Mouse (Mus musculus): Measurements from ENCODE around the gene Sgf29. TPM values are rescaled to one million over a fixed set of nuclear protein-coding genes. Genes with fewer than 3 reads are reported as not detected.

Sgf29 gene
- polyA plus RNA-seq, 1 experiment, result 68.8 TPM

- no peak for TF ChIP-seq GATA1 (IDR thresholded peaks at IDR 0.05; ENCODE audit: low read length)
Measured at GRCm38 (mm10) chr7:126665269-126665668, 16.2 kb downstream of the Sgf29 start.

GRCm38 (mm10) chr7:126667495-126668090 is 18.5 kb downstream of the Sgf29 start:
- no peak for TF ChIP-seq GATA1 (IDR thresholded peaks at IDR 0.05; ENCODE audit: low read length)

GRCm38 (mm10) chr7:126668452-126668851 is 19.3 kb downstream of the Sgf29 start:
- no peak for TF ChIP-seq GATA1 (IDR thresholded peaks at IDR 0.05; ENCODE audit: low read length)

GRCm38 (mm10) chr7:126670152-126670551 is 21.0 kb downstream of the Sgf29 start:
- TF ChIP-seq GATA1 (IDR thresholded peaks at IDR 0.05; ENCODE audit: low read length), result no peak

GRCm38 (mm10) chr7:126672111-126672510 is 23.0 kb downstream of the Sgf29 start:
- TF ChIP-seq GATA1 (IDR thresholded peaks at IDR 0.05; ENCODE audit: low read length), result no peak

GRCm38 (mm10) chr7:126675104-126675503 is 26.0 kb downstream of the Sgf29 start:
- TF ChIP-seq GATA1 (IDR thresholded peaks at IDR 0.05; ENCODE audit: low read length), result no peak

GRCm38 (mm10) chr7:126676207-126676606 is 27.1 kb downstream of the Sgf29 start, which contains the start of gene Sult1a1:
TSS of gene Sult1a1 (minus strand) at chr7:126676432.
- TF ChIP-seq GATA1 (IDR thresholded peaks at IDR 0.05; ENCODE audit: low read length), result no peak

- TF ChIP-seq GATA1 (IDR thresholded peaks at IDR 0.05; ENCODE audit: low read length), result no peak
Measured at GRCm38 (mm10) chr7:126676631-126677220, 27.6 kb downstream of the Sgf29 start.

GRCm38 (mm10) chr7:126678545-126679341 is 29.6 kb downstream of the Sgf29 start:
- TF ChIP-seq GATA1 (IDR thresholded peaks at IDR 0.05; ENCODE audit: low read length), result no peak

GRCm38 (mm10) chr7:126679683-126680082 is 30.6 kb downstream of the Sgf29 start:
- TF ChIP-seq GATA1 (IDR thresholded peaks at IDR 0.05; ENCODE audit: low read length), result no peak

GRCm38 (mm10) chr7:126681221-126681620 is 32.1 kb downstream of the Sgf29 start:
- no peak for TF ChIP-seq GATA1 (IDR thresholded peaks at IDR 0.05; ENCODE audit: low read length)

- TF ChIP-seq GATA1 (IDR thresholded peaks at IDR 0.05; ENCODE audit: low read length), result no peak
Measured at GRCm38 (mm10) chr7:126689021-126689420, 39.9 kb downstream of the Sgf29 start.

GRCm38 (mm10) chr7:126690737-126691136 is 41.6 kb downstream of the Sgf29 start:
- no peak for TF ChIP-seq GATA1 (IDR thresholded peaks at IDR 0.05; ENCODE audit: low read length)

GRCm38 (mm10) chr7:126691676-126692075 is 42.6 kb downstream of the Sgf29 start:
- TF ChIP-seq GATA1 (IDR thresholded peaks at IDR 0.05; ENCODE audit: low read length), result no peak

- TF ChIP-seq GATA1 (IDR thresholded peaks at IDR 0.05; ENCODE audit: low read length), result no peak
Measured at GRCm38 (mm10) chr7:126692426-126692825, 43.3 kb downstream of the Sgf29 start.

- TF ChIP-seq GATA1 (IDR thresholded peaks at IDR 0.05; ENCODE audit: low read length), result no peak
Measured at GRCm38 (mm10) chr7:126693256-126693655, 44.1 kb downstream of the Sgf29 start.

Data from G1E-ER4 (cell line).